Mouse (Mus musculus) c-Kit-negative CD71-positive TER-119-positive erythroid progenitor cells, embryonic 14.5 days (primary cell): Measurements from ENCODE around the gene Ltbp4.
A peak's percentile ranks its signal among the peaks of the same experiment; 100 is the strongest.

Experiments
- DNase-seq: peaks from one replicate; pipeline ENCODE4 v3.0.0-alpha.2; 2013; ENCODE audit warnings: low read depth, low spot score

Ltbp4 gene

DNA sequence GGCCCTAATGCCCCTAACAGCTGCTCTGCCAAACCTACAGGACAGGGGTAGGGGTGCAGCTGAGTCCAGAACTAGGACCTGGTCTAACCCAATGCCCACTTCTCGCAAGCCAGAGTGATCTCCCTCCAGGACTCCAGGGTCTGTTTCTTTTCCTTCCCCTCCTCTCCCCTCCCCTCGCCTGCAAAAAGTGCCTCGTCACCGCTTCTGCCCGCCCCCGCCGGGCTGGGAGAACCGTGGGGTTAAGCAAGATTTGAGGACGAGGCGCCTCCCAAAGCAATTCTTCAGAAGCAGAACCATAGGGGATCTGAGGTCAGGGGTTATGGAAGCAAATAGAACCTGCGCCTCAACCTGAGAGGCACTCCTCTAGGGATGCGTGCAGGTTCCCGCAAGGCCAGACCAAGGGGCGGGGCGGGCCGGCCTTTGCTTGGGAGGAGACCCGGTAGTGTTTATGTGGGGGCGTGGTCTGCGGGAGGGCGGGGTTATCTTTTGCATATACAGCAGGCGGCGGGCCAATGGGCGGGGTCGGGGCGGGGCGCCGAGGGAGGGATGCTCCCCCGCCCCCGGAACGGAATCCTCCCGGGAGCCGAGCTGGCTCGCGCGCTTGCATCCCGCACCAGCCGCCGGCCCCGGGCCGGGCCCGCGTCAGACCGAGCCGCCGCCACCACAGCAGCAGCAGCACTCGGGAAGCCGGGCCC lies 79.1 kb downstream of the Ltbp4 start, which contains the start of gene Numbl:
Numbl (plus strand) TSS at position 229 of the 695 bp plus-strand sequence.
- DNase-seq = peak; percentile 95

DNA sequence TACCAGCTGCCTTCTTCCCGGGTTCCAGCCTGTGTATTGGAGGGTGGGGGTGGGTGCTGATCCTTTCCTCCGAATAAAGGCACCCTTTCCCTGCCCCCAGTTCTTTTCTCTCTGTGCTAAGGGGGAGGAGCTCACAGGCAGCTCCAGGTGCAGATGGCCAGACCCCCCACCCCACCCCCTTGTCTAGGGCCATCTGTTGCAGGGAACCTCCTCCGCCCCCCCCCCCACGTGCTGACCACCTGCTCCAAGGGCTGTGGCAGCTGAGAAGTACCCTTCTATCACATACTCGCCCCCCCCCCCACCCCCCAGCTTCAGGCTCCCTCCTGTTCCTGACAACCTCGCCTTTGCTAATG lies 79.7 kb downstream of the Ltbp4 start:
- DNase-seq = no peak

DNA sequence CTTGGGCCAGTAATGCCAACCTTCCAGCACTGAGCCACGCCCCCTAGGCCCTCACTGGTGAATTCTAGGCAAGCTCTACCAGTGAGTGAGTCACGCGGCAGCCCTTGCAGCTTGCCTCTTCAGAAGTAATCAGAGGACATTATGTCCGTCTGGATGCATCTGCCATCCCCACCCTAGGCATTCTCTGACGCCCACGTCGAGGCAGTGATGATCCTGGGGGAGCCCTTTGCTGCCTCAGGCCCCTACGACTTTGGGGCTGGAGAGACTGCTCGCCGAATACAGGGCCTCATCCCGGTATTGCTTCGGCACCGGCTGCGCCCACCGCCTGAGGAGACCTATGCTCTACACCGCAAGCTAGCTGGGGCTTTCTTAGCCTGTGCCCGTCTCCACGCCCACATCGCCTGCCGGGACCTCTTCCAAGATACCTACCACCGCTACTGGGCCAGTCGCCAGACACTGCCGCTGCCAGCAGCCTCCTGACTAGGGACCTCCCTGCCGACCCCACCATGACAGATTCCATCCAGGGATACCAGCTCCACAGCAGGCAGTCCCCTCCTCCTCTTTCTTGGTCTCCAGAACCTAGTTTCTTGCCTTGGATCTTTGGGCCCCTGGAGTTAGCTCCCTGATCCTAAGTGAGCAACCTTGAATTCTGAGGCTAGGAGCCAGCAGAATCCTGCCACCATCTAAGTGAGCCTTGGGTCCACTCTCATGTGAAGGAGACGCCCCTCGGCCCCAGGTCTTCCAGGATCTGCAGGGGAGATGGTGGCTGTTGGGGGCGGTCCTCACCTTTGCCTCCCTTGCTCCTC lies 80.2 kb downstream of the Ltbp4 start:
- no peak for DNase-seq

DNA sequence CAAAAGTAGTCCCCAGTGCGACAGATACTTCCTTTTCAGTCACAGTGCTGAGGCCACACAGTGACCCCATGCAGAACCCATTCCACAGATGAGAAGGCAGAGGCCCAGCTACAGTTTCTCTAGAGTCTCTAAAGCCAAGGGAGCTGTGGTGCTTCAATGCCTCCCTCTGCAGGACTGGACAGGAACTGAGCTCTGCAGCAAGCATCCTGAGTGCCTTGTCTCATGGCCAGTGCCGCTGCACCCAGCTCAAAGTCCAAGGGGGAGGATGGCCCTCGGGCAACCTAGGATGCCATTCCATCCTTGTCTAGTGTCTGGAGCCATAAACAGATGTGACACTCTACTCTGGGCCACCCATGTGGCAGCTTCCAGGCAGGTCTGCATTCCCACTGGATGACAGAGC lies 81.8 kb downstream of the Ltbp4 start:
- no peak for DNase-seq
